Mouse (Mus musculus): ENCODE data around the gene Hoxa10. TPM values are rescaled to one million over a fixed set of nuclear protein-coding genes. Genes with fewer than 3 reads are reported as not detected.
A peak's percentile ranks its signal among the peaks of the same experiment; 100 is the strongest.

Gene Hoxa10
- polyA plus RNA-seq (2012; rRNA removed) (111 and 136 TPM in 2 replicates), polyA plus RNA-seq (2014; fragmentation: Nextera tagmentation; extraction: Ambion mirVana) (117 and 149 TPM in 2 replicates)

GRCm38 (mm10) chr6:52240389-52241000, at the start of gene Hoxa10:
TSS of gene Hoxa10 (minus strand) at chr6:52240854.
- Histone ChIP-seq H3K4me1 (ENCODE audit: control insufficient read depth, insufficient read depth, low read length) (peaks cover 38% of the 10 kb centered on the region), H3K27me3 (ENCODE audit: control insufficient read depth, insufficient read depth, low read length) (no peaks in the 10 kb centered on the region), H3K27ac (replicated peaks; ENCODE audit: low read depth, low read length) (peak within 1 kb of the TSS; percentile 99), H3K4me2 (replicated peaks; ENCODE audit: low read depth, low read length, severe bottlenecking) (peak within 1 kb of the TSS; percentile 96), H3K4me3 (replicated peaks; ENCODE audit: low read length) (peak within 1 kb of the TSS; percentile 90), H3K9ac (ENCODE audit: low read depth, low read length, severe bottlenecking) (peak within 1 kb of the TSS; percentile 100), H3K9me3 (ENCODE audit: control insufficient read depth, low read length) (no peaks in the 10 kb centered on the region), H3K36me3 (ENCODE audit: control insufficient read depth, insufficient read depth, low read length) (0 out of 2 replicates have a peak, but pooled peaks cover 6% of the 10 kb centered on the region)
- TF ChIP-seq POLR2A (IDR thresholded peaks at IDR 0.05; ENCODE audit: borderline replicate concordance, extremely low read depth, insufficient read depth, insufficient read length), result peak; percentile 43; the same call in 1 of the 2 replicates
- DNase-seq (ENCODE audit: low spot score), result peak; percentile 95
- 2% methylated on average over 35 of the region's 35 CpGs for WGBS
- ATAC-seq (ENCODE audit: low FRiP score, low read depth), result peak; percentile 55

GRCm38 (mm10) chr6:52290186-52290585, 49.5 kb upstream of the Hoxa10 start:
- no peak for DNase-seq (ENCODE audit: low spot score)
- Histone ChIP-seq H3K36me3 (ENCODE audit: control insufficient read depth, insufficient read depth, low read length) (no peaks in the 10 kb centered on the region), H3K4me3 (replicated peaks; ENCODE audit: low read length) (no peak overlapping the region), H3K27ac (replicated peaks; ENCODE audit: low read depth, low read length) (no peak overlapping the region), H3K4me1 (ENCODE audit: control insufficient read depth, insufficient read depth, low read length) (peaks cover 9% of the 10 kb centered on the region), H3K9ac (ENCODE audit: low read depth, low read length, severe bottlenecking) (no peak overlapping the region), H3K4me2 (replicated peaks; ENCODE audit: low read depth, low read length, severe bottlenecking) (peak overlapping the region; percentile 63; the same call in 1 of the 2 replicates), H3K27me3 (ENCODE audit: control insufficient read depth, insufficient read depth, low read length) (peaks cover 20% of the 10 kb centered on the region), H3K9me3 (ENCODE audit: control insufficient read depth, low read length) (no peaks in the 10 kb centered on the region)
- no peak for ATAC-seq (ENCODE audit: low FRiP score, low read depth)
- no peak for TF ChIP-seq POLR2A (IDR thresholded peaks at IDR 0.05; ENCODE audit: borderline replicate concordance, extremely low read depth, insufficient read depth, insufficient read length)
- WGBS, result 18% methylated on average over 12 of the region's 12 CpGs

- no peaks in the 10 kb centered on the region for H3K36me3 ChIP-seq (ENCODE audit: control insufficient read depth, insufficient read depth, low read length)
- H3K9ac ChIP-seq (ENCODE audit: low read depth, low read length, severe bottlenecking), result no peak overlapping the region
- TF ChIP-seq POLR2A (IDR thresholded peaks at IDR 0.05; ENCODE audit: borderline replicate concordance, extremely low read depth, insufficient read depth, insufficient read length), result no peak
- 0 out of 2 replicates have a peak, but pooled peaks cover 6% of the 10 kb centered on the region for H3K4me1 ChIP-seq (ENCODE audit: control insufficient read depth, insufficient read depth, low read length)
- H3K9me3 ChIP-seq (ENCODE audit: control insufficient read depth, low read length), result no peaks in the 10 kb centered on the region
- H3K4me2 ChIP-seq (replicated peaks; ENCODE audit: low read depth, low read length, severe bottlenecking), result no peak overlapping the region
- ATAC-seq (ENCODE audit: low FRiP score, low read depth) (no peak), DNase-seq (ENCODE audit: low spot score) (no peak)
- H3K27ac ChIP-seq (replicated peaks; ENCODE audit: low read depth, low read length), result no peak overlapping the region
- WGBS, result 72% methylated on average over 5 of the region's 5 CpGs
- no peaks in the 10 kb centered on the region for H3K27me3 ChIP-seq (ENCODE audit: control insufficient read depth, insufficient read depth, low read length)
- no peak overlapping the region for H3K4me3 ChIP-seq (replicated peaks; ENCODE audit: low read length)
Observed at GRCm38 (mm10) chr6:52283896-52284295, 43.2 kb upstream of the Hoxa10 start.

GRCm38 (mm10) chr6:52281084-52281483, 40.4 kb upstream of the Hoxa10 start:
- Histone ChIP-seq H3K4me3 (replicated peaks; ENCODE audit: low read length) (no peak overlapping the region), H3K4me1 (ENCODE audit: control insufficient read depth, insufficient read depth, low read length) (0 out of 2 replicates have a peak, but pooled peaks cover 8% of the 10 kb centered on the region), H3K27ac (replicated peaks; ENCODE audit: low read depth, low read length) (no peak overlapping the region), H3K27me3 (ENCODE audit: control insufficient read depth, insufficient read depth, low read length) (0 out of 2 replicates have a peak, but pooled peaks cover 5% of the 10 kb centered on the region), H3K4me2 (replicated peaks; ENCODE audit: low read depth, low read length, severe bottlenecking) (no peak overlapping the region), H3K36me3 (ENCODE audit: control insufficient read depth, insufficient read depth, low read length) (no peaks in the 10 kb centered on the region), H3K9me3 (ENCODE audit: control insufficient read depth, low read length) (no peaks in the 10 kb centered on the region), H3K9ac (ENCODE audit: low read depth, low read length, severe bottlenecking) (no peak overlapping the region)
- WGBS, result 17% methylated on average over 12 of the region's 12 CpGs
- DNase-seq (ENCODE audit: low spot score), result no peak
- TF ChIP-seq POLR2A (IDR thresholded peaks at IDR 0.05; ENCODE audit: borderline replicate concordance, extremely low read depth, insufficient read depth, insufficient read length), result no peak
- ATAC-seq (ENCODE audit: low FRiP score, low read depth), result no peak

GRCm38 (mm10) chr6:52276920-52277319, 36.3 kb upstream of the Hoxa10 start:
- Histone ChIP-seq H3K9ac (ENCODE audit: low read depth, low read length, severe bottlenecking) (no peak overlapping the region), H3K4me2 (replicated peaks; ENCODE audit: low read depth, low read length, severe bottlenecking) (no peak overlapping the region), H3K27me3 (ENCODE audit: control insufficient read depth, insufficient read depth, low read length) (peaks cover 31% of the 10 kb centered on the region), H3K4me3 (replicated peaks; ENCODE audit: low read length) (no peak overlapping the region), H3K4me1 (ENCODE audit: control insufficient read depth, insufficient read depth, low read length) (peaks cover 32% of the 10 kb centered on the region), H3K27ac (replicated peaks; ENCODE audit: low read depth, low read length) (no peak overlapping the region), H3K9me3 (ENCODE audit: control insufficient read depth, low read length) (no peaks in the 10 kb centered on the region), H3K36me3 (ENCODE audit: control insufficient read depth, insufficient read depth, low read length) (no peaks in the 10 kb centered on the region)
- ATAC-seq (ENCODE audit: low FRiP score, low read depth) (no peak), DNase-seq (ENCODE audit: low spot score) (no peak)
- no peak for TF ChIP-seq POLR2A (IDR thresholded peaks at IDR 0.05; ENCODE audit: borderline replicate concordance, extremely low read depth, insufficient read depth, insufficient read length)
- WGBS, result 10% methylated on average over 5 of the region's 5 CpGs

All from limb, embryonic 14.5 days (tissue).